8 mouse cellular contexts compared by ENCODE assay signal in the genomic region with DNA sequence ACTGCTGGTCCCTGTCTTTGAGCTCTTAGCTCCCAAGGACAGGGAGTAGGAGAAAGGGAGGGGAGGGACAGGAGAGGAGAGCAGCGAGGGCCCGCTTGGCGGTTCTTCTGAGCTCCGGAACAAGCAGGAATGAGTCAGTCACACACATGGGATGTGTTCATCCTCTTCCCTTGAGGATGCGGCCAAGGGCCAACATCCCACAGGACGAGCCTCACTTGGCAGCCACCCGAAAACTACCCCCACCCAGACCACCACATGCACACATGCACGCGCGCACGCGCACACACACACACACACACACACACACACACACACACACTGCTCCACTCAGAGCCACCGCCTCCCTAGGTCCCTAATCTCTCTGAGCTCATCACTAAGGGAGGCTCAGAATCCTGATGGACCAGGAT.
DNase-seq lines count a peak whose midpoint lies in the region; ATAC-seq and TF ChIP-seq lines count a peak whose summit lies in the region.

No protein-coding gene starts in this region.

- no peaks in the 10 kb centered on the region for H3K36me3 ChIP-seq in lung, embryonic 16.5 days (ENCODE audit: control insufficient read depth, insufficient read depth, low read length)
- peaks cover 3% of the 10 kb centered on the region; the same call in 1 of the 2 replicates for H3K36me3 ChIP-seq in heart, embryonic 12.5 days
- no peaks in the 10 kb centered on the region for H3K36me3 ChIP-seq in limb, embryonic 14.5 days (ENCODE audit: control insufficient read depth, insufficient read depth, low read length)

- H3K27ac ChIP-seq in lung, embryonic 16.5 days (ENCODE audit: low read length): peak overlapping the region; percentile 47; the same call in 1 of the 2 replicates
- peak overlapping the region; percentile 13; the same call in 1 of the 2 replicates for H3K27ac ChIP-seq in heart, embryonic 12.5 days (ENCODE audit: poor library complexity, severe bottlenecking)
- 0 out of 2 replicates have a peak overlapping the region, but pooled peaks have one; percentile 59 for H3K27ac ChIP-seq in limb, embryonic 14.5 days (replicated peaks; ENCODE audit: low read depth, low read length)

- no peak for TF ChIP-seq POLR2A in lung, adult 2 months (IDR thresholded peaks at IDR 0.05; ENCODE audit: borderline replicate concordance, extremely low read depth, low read depth, low read length)
- TF ChIP-seq POLR2A in limb, embryonic 14.5 days (IDR thresholded peaks at IDR 0.05; ENCODE audit: borderline replicate concordance, extremely low read depth, insufficient read depth, insufficient read length): no peak

- no peak overlapping the region for H3K9ac ChIP-seq in lung, embryonic 16.5 days (ENCODE audit: low read length)
- no peak overlapping the region for H3K9ac ChIP-seq in heart, embryonic 12.5 days
- H3K9ac ChIP-seq in limb, embryonic 14.5 days (ENCODE audit: low read depth, low read length, severe bottlenecking): no peak overlapping the region

- no peaks in the 10 kb centered on the region for H3K27me3 ChIP-seq in lung, embryonic 16.5 days (ENCODE audit: control insufficient read depth, insufficient read depth, low read depth, low read length)
- H3K27me3 ChIP-seq in heart, embryonic 12.5 days (replicated peaks): no peaks in the 10 kb centered on the region
- no peaks in the 10 kb centered on the region for H3K27me3 ChIP-seq in limb, embryonic 14.5 days (ENCODE audit: control insufficient read depth, insufficient read depth, low read length)

- H3K4me3 ChIP-seq in lung, embryonic 16.5 days (ENCODE audit: low read length): no peak overlapping the region
- no peak overlapping the region for H3K4me3 ChIP-seq in lung, adult 2 months (replicated peaks; ENCODE audit: extremely low read depth, low read depth, low read length)
- no peak overlapping the region for H3K4me3 ChIP-seq in heart, embryonic 12.5 days
- no peak overlapping the region for H3K4me3 ChIP-seq in limb, embryonic 14.5 days (replicated peaks; ENCODE audit: low read length)

- no peak overlapping the region for H3K4me2 ChIP-seq in lung, embryonic 16.5 days (ENCODE audit: low read depth, low read length)
- no peak overlapping the region for H3K4me2 ChIP-seq in heart, embryonic 12.5 days
- no peak overlapping the region for H3K4me2 ChIP-seq in limb, embryonic 14.5 days (replicated peaks; ENCODE audit: low read depth, low read length, severe bottlenecking)

- DNase-seq in adrenal gland, adult (ENCODE audit: inconsistent age in 2 of 2, low spot score in 1 of 2): peak; percentile 72 to 79
- DNase-seq in adrenal gland, postnatal 4 days (ENCODE audit: low spot score in 2 of 2): no peak
- DNase-seq in lung, adult 2 months: no peak
- DNase-seq in limb, embryonic 14.5 days (ENCODE audit: low spot score): no peak
- DNase-seq in thymus, postnatal 4 days: no peak
- DNase-seq in layer of hippocampus, postnatal 14 days (ENCODE audit: low spot score in 2 of 2): no peak

- peak; percentile 69 for ATAC-seq in lung, embryonic 16.5 days (ENCODE audit: low read depth)
- ATAC-seq in heart, embryonic 12.5 days (ENCODE audit: insufficient number of reproducible peaks, low FRiP score): no peak
- no peak for ATAC-seq in limb, embryonic 14.5 days (ENCODE audit: low FRiP score, low read depth)

- peaks cover 15% of the 10 kb centered on the region for H3K4me1 ChIP-seq in lung, embryonic 16.5 days (replicated peaks; ENCODE audit: control insufficient read depth, insufficient read depth, low read length)
- H3K4me1 ChIP-seq in lung, adult 2 months (ENCODE audit: control insufficient read depth, insufficient read depth, low read length): peaks cover 21% of the 10 kb centered on the region
- peaks cover 94% of the 10 kb centered on the region for H3K4me1 ChIP-seq in heart, embryonic 12.5 days (replicated peaks)
- peaks cover 34% of the 10 kb centered on the region for H3K4me1 ChIP-seq in limb, embryonic 14.5 days (ENCODE audit: control insufficient read depth, insufficient read depth, low read length)

- no peaks in the 10 kb centered on the region for H3K9me3 ChIP-seq in lung, embryonic 16.5 days (ENCODE audit: control insufficient read depth, low read length)
- no peaks in the 10 kb centered on the region for H3K9me3 ChIP-seq in heart, embryonic 12.5 days (replicated peaks)
- H3K9me3 ChIP-seq in limb, embryonic 14.5 days (ENCODE audit: control insufficient read depth, low read length): no peaks in the 10 kb centered on the region

- TF ChIP-seq CTCF in lung, adult 2 months (IDR thresholded peaks at IDR 0.05; ENCODE audit: insufficient read depth, low read length): no peak

- 57% methylated on average over 13 of the region's 13 CpGs for WGBS in lung, embryonic 16.5 days
- WGBS in lung, adult 2 months: 67% methylated on average over 13 of the region's 13 CpGs
- WGBS in heart, embryonic 12.5 days: 58% methylated on average over 13 of the region's 13 CpGs
- WGBS in limb, embryonic 14.5 days: 72% methylated on average over 13 of the region's 13 CpGs

Comparison
In these comparisons a context has a peak if more than half of its experiments do, and no peak if none do; other contexts are left out.
1. DNase-seq: peak in adrenal gland, adult (2 of 2); none in adrenal gland, postnatal 4 days (0 of 2), lung, adult 2 months (single experiment), limb, embryonic 14.5 days (single experiment), thymus, postnatal 4 days (single experiment) and layer of hippocampus, postnatal 14 days (0 of 2).
2. Peak in every context shown above with its lines, with median percentiles within 50 percentile points of each other: H3K27ac ChIP-seq.